Mouse (Mus musculus) thymus, postnatal 14 days (tissue): ENCODE results near the gene Gm21976.

Experiments
- DNase-seq: peaks from one replicate; pipeline ENCODE4 v3.0.0; 2021

Gene Gm21976

GRCm38 (mm10) chr13:98279686-98280085 is at the start of gene Gm21976:
Gm21976 (plus strand) TSS chr13:98279887.
- DNase-seq = no peak

GRCm38 (mm10) chr13:98230511-98230910 is 49.2 kb upstream of the Gm21976 start:
- DNase-seq = no peak

GRCm38 (mm10) chr13:98235451-98235850 is 44.2 kb upstream of the Gm21976 start:
- DNase-seq = no peak

- peak; percentile 53 for DNase-seq
Measured at GRCm38 (mm10) chr13:98239978-98240641, 39.6 kb upstream of the Gm21976 start.

GRCm38 (mm10) chr13:98241531-98242282 is 38.0 kb upstream of the Gm21976 start:
- DNase-seq = no peak

GRCm38 (mm10) chr13:98244571-98245350 is 34.9 kb upstream of the Gm21976 start:
- DNase-seq = no peak

- DNase-seq = no peak
Measured at GRCm38 (mm10) chr13:98245386-98245785, 34.3 kb upstream of the Gm21976 start.

- DNase-seq = no peak
Measured at GRCm38 (mm10) chr13:98249594-98249993, 30.1 kb upstream of the Gm21976 start.

GRCm38 (mm10) chr13:98254921-98255320 is 24.8 kb upstream of the Gm21976 start:
- DNase-seq = no peak

GRCm38 (mm10) chr13:98262636-98263457 is 16.8 kb upstream of the Gm21976 start, which contains the start of the genes Utp15 and Ankra2:
Utp15 (minus strand) TSS chr13:98263041.
Ankra2 (plus strand) TSS chr13:98263074.
- DNase-seq = peak; percentile 97

GRCm38 (mm10) chr13:98263458-98263987 is 16.2 kb upstream of the Gm21976 start:
- no peak for DNase-seq

- no peak for DNase-seq
Measured at GRCm38 (mm10) chr13:98264111-98264510, 15.6 kb upstream of the Gm21976 start.

GRCm38 (mm10) chr13:98274023-98274422 is 5.7 kb upstream of the Gm21976 start:
- DNase-seq = no peak

- no peak for DNase-seq
Measured at GRCm38 (mm10) chr13:98275646-98276045, 4.0 kb upstream of the Gm21976 start.

- no peak for DNase-seq
Measured at GRCm38 (mm10) chr13:98276253-98276652, 3.4 kb upstream of the Gm21976 start.

- no peak for DNase-seq
Measured at GRCm38 (mm10) chr13:98277501-98277900, 2.2 kb upstream of the Gm21976 start.

- DNase-seq = no peak
Measured at GRCm38 (mm10) chr13:98280990-98281650, 1.4 kb downstream of the Gm21976 start.

- DNase-seq = peak; percentile 6
Measured at GRCm38 (mm10) chr13:98290719-98291118, 11.0 kb downstream of the Gm21976 start.

GRCm38 (mm10) chr13:98291712-98292111 is 12.0 kb downstream of the Gm21976 start:
- no peak for DNase-seq

- DNase-seq = no peak
Measured at GRCm38 (mm10) chr13:98296072-98296471, 16.4 kb downstream of the Gm21976 start.

- DNase-seq = no peak
Measured at GRCm38 (mm10) chr13:98297883-98298482, 18.3 kb downstream of the Gm21976 start.
